Mouse (Mus musculus): Measurements from ENCODE around the gene Adh1.

DNA sequence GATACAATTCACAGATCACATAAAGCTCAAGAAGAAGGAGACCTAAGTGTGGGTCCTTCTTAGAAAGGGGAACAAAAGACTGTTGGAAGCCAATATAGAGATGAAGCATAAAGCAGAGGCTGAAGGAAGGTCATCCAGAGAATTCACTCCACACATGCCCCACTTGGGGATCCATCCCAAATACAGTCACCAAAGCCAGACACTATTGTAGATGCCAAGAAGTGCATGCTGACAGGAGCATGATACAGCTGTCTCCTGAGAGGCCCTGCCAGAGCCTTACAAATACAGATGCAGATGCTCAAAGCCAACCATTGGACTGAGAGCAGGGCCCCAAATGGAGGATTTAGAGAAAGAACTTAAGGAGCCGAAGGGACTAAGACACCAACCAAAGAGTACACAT is 23.0 kb downstream of the Adh1 start:
- TF ChIP-seq POLR2A (IDR thresholded peaks at IDR 0.05; ENCODE audit: borderline replicate concordance, control insufficient read depth, low read depth, low read length) (no peak), CTCF (IDR thresholded peaks at IDR 0.05; ENCODE audit: control insufficient read depth, insufficient read depth, low read length) (no peak)
